Mouse (Mus musculus): ENCODE results near the gene Scarb1. TPM values are rescaled to one million over a fixed set of nuclear protein-coding genes. Genes with fewer than 3 reads are reported as not detected.

The Scarb1 gene
- total RNA-seq, 2 experiments from 2014 or later = 56.2 to 56.7 TPM

DNA sequence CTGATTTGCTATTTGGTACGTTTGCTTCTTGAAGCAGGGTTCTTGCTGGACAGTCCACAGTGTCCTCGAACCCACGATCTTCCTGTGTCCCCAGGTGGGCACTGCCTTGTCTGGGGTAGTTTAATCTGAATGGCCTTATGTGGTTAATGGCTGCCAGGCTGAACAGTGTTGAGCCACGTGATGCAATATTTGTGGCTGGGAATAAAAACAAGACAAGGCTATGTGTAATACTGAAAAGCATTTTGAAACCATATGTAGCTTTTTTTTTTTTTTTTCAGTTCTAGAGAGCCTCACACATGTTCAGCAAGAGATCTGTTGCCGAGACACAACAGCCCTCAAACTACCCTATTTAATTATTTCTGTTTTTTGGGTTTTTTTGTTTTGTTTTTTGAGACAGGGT is 27.3 kb upstream of the Scarb1 start:
- intact Hi-C loops (cut with DNase I) = loop anchor here (5.0 kb wide), 1 partner anchor 96 kb away; no protein-coding TSS in a partner anchor
- DNase-seq = no peak

DNA sequence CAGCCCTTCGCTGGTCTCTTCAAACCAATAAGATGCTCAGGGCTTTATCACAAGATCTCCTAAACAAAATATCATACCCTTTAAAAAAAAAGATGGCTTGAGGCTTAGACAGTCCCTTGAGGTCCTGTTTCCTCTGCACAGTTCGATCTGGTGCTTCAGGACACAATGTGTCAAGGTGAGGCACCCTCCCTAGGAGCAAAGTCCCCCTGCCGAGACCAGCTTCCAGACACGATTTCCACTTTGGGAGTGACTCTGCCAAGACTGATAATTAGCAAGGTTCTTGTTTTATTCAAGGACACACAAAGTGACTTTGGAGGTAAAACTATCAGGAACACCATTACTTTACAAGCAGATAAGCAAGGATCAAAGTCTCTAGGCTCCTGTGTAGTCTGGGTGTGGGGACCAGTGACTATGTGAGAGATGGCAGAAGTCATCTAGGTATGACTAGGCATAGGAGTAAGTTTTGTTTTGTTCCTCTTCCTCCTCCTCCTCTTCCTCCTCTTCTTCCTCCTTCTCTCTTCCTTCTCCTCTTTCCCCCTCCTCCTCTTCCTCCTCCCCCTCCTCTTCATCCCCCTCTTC is 24.0 kb upstream of the Scarb1 start:
- DNase-seq = no peak
- intact Hi-C loops (cut with DNase I) = loop anchor here (5.0 kb wide), 1 partner anchor 93 kb away; no protein-coding TSS in a partner anchor

DNA sequence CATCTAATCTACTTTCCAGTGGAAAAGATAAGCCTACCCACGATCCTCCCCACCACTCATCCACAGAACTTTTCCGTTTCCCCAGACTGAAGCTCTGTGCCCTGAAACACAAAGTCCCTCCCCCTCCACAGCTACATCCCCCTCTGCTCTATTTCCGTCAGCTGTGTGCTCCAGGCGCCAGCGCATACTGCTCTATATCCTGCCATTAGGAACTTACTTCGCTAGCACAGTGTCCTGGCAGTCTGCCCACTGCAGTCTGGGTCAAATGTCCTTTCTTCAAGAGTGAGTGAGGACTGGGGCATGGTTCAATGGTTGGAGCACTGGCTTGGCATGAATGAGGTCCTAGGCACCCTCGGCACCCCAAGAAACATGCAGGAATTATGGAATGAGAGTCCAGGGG is 23.0 kb upstream of the Scarb1 start:
- intact Hi-C loops (cut with DNase I) = no loop called here
- no peak for DNase-seq

- no peak for DNase-seq
- intact Hi-C loops (cut with DNase I) = no loop called here
These were observed 20.2 kb upstream of the Scarb1 start for GRCm38 (mm10) chr5:125360981-125361510.

DNA sequence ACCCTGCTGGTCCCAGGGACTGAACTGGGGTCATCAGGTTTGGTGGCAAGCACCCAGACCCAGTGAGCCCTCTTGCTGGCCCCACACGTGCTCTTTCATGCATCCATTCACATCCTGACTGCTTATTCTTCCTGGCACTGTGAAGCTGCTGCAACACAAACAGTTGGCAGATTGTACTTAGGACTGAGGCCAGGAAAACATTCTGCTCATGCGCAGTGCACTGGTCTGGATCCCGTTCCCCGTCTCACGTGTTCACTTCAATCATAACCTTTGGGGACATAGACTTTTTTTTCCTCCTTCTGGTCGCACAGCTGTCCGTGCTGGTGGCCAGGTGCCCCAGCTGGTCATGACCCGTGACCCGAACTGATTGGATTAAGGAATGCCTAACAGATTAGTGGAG is 19.7 kb upstream of the Scarb1 start:
- intact Hi-C loops (cut with DNase I) = no loop called here
- peak; percentile 64 for DNase-seq

- intact Hi-C loops (cut with DNase I) = no loop called here
- no peak for DNase-seq
These were observed 17.3 kb upstream of the Scarb1 start for GRCm38 (mm10) chr5:125358270-125358608.

GRCm38 (mm10) chr5:125357543-125358269 is 16.8 kb upstream of the Scarb1 start:
- intact Hi-C loops (cut with DNase I) = no loop called here
- DNase-seq = no peak

DNA sequence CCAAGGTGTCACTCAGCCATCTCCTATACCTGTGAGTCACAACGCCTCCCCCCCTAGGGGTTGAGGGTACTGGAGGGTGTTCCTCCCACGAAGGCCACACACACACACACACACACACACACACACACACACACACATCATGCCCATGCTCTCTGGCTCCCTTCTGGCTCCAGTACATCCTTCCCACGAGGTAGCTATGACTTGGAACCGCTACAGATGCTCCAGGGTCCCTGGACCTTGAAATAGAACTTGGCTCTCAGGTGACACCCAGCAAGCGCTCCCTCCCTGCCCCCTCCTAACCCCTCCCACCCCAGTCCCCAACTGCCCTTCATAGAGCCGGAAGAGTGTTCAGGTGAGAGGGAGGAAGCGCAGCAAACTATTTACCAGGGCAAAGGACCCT is 14.8 kb upstream of the Scarb1 start:
- intact Hi-C loops (cut with DNase I) = no loop called here
- no peak for DNase-seq

GRCm38 (mm10) chr5:125354885-125355492 is 14.1 kb upstream of the Scarb1 start:
- intact Hi-C loops (cut with DNase I) = no loop called here
- no peak for DNase-seq

DNA sequence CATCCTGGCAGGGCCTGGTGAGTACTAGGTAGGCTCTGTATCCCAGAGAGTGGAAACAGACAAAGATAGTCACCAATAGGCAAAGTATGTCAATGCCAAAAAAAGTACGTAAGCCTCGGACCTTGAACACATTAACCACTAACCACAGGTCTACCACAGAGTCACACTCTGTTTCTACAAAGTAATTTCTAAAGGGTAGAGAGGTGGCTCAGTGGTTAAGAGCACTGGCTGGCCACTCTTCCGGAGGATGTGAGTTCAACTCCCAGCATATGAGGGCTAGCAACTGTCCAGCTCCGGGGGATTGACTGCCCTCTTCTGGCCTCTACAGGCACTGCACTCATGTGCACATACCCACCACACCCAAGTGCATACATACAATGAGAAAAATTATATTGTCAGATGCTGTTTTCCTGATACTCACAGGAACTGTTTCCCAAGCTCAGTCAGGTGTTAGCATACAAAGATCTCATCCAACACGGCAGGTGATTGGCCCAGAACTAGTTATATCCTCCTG is 11.9 kb upstream of the Scarb1 start:
- intact Hi-C loops (cut with DNase I) = no loop called here
- DNase-seq = no peak

DNA sequence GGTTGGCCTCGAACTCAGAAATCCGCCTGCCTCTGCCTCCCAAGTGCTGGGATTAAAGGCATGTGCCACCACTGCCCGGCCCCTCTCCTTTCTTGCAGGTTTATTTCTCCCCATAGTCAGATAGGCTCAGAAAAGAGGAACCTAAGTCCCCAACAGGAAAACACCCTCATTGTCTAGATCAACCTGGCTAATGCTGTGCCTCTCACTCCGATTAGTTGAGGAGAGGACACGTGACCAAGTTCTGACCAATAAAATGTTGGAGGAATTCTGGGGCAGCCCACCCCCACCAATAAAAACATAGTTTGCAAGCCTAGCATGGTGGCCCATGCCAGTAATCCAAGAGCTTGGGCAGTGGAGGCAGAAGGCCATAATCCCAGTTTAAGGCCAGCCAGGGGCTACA is 11.0 kb upstream of the Scarb1 start:
- DNase-seq = no peak
- intact Hi-C loops (cut with DNase I) = no loop called here

DNA sequence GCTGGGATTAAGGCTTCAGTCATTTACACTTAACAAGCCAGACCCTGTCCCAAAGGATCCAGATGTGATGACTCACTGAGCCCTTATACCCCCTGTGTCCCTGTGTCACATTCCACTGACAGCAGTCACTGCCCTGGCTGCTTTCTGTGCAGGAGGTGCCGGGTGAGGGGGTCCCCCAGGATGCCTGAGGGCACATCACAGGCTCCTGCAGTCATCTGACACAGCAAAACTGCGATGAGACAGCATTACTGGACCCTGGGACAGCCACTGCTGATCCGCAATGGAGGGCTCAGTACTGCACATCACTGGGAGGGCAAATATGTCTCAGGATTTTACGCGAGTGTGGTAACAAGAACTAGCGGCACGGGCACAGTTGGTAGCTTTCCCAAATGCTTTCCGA is 10.2 kb upstream of the Scarb1 start:
- intact Hi-C loops (cut with DNase I) = no loop called here
- no peak for DNase-seq

GRCm38 (mm10) chr5:125349391-125349790 is 8.5 kb upstream of the Scarb1 start:
- DNase-seq = no peak
- intact Hi-C loops (cut with DNase I) = loop anchor here (10.0 kb wide), 1 partner anchor 65 kb away; no protein-coding TSS in a partner anchor

GRCm38 (mm10) chr5:125348487-125348886 is 7.6 kb upstream of the Scarb1 start:
- DNase-seq = peak; percentile 61
- intact Hi-C loops (cut with DNase I) = loop anchor here (10.0 kb wide), 1 partner anchor 64 kb away; no protein-coding TSS in a partner anchor

DNA sequence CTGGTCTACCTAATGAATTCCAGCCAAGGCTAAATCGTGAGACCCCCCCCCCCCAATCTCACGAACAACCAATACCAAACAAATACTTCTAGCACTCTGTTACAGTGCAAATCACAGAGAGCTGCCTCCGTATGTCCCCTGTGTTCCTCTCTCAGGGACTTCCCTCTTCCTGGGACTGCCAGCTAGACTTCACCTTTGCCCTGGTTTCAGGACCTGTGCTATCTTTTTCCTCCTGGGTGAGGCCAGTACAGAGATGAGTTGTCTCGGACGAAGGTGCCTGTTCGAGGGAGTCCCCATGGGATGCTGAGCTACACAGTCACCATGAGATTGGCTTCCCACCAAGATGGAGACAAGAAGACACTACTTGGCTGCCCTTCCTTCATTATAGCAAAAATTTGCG is 7.2 kb upstream of the Scarb1 start:
- intact Hi-C loops (cut with DNase I) = loop anchor here (10.0 kb wide), 1 partner anchor 63 kb away; no protein-coding TSS in a partner anchor
- no peak for DNase-seq

DNA sequence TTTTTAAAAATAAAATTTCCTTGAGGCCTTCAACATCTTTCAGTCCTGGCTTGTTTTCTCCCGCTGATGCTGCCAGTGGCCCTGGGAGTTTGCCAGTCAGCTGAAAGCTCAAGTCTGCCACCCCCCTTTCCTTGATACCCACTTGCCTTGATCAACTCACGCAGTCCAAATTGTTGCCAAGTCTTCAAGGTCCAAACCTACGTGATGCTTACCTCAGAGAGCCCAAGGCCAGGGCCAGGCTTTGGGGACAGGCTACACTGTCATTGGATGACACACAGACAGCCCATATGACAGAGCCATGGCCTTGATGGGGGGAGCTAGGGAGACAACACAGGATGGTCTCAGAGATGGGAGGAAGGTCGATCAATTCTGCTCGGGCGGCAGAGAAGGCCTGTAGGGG is 3.4 kb upstream of the Scarb1 start:
- intact Hi-C loops (cut with DNase I) = loop anchor here (10.0 kb wide), 1 partner anchor 59 kb away; no protein-coding TSS in a partner anchor

DNA sequence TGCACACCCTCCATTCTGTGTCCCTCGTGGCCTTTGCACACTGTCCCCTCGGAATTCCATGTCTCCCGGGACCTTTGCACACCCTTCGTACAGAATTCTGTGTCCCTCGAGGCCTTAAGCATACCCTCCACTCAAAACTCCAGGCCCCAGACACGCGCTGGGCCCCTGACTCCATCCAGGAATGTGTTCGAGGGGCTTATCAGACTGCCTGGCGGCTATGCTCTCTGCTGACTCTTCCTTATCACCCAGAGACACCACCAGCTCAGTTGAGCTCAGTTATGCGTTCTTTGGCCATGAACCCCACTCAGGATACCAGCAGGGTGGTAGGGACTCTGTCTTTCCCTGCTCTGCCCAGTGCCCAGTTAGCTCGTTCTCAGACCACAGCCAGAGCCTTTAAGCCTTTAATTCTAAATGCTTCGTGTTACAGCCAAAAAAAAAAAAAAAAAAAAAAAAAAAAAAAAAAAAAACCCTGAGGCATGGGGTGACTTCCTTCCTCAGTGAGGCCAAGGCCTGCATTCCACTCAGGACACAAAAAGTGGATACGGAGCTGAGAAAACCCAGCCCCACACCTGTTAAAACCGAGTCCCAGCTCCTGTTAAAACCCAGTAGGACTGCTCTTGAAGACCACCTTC is 681 bp upstream of the Scarb1 start:
- intact Hi-C loops (cut with DNase I) = loop anchor here (10.0 kb wide), 1 partner anchor 57 kb away; no protein-coding TSS in a partner anchor
- DNase-seq = no peak

More for the DNA sequence above, 3.4 kb upstream of the Scarb1 start:
- no peak for DNase-seq

DNA sequence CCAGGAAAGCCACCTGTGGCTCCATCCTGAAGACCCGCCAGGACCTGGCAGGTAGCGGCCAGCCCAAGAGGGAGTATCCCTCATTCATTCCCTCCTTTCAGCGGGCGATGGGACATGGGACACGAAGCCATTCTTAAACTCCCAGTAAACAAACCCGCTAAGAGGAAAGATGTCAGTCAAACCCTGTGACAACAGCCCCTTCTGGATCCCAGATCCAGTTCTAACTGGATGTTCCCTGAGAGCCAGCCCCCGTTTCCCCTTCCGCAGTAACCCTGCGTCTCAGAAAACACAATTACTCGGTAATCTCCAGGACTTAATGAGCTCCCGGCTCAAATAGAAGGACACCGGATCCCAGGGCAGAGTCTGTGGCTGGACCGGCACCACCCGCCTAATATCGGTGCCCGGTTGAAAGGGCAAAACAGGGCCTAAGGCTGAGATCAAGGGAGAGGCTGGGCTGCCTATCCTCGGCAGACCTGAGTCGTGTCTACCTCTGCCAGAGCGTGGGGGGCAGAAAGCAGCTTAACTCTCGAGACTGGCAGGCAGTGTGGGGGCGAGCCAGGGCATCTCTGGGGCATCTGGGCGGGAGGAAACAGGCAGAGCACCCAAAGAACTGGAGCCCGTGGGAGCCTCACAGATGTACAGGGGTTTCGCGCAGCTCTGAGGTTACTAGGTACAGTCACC is 903 bp downstream of the Scarb1 start:
- DNase-seq = no peak
- intact Hi-C loops (cut with DNase I) = loop anchor here (10.0 kb wide), 1 partner anchor 55 kb away; no protein-coding TSS in a partner anchor

DNA sequence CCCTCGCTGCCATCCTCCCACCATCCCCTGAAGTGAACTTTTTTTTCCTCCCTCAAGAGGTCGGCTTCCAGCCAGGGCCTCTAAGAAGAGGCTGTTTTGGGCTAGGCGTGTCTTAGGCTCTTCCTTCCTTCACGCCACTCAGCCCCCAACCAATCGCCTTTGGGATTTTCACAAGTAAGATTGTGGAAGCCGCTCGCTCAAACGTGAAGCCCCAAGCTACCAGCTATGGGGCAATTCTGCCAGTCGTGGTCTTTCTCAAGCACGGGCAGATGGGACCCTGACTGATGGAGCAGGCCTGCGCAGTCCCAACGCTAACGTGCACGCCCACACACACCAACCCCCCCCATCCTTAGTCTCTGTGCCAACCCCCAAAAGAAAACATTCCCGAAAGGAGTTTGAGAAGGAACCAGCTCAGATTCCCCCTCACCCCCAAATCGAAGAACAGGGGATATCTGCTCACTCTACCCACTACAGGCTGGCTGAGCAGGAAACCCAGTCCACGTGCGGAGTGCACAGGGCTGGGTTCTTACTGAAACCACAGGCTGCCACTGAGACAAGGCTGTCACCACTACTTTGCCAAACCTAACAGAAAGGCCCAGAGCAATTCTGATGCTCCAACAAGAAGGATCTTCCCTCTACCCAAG is 1.7 kb downstream of the Scarb1 start:
- DNase-seq = peak; percentile 50
- intact Hi-C loops (cut with DNase I) = no loop called here

DNA sequence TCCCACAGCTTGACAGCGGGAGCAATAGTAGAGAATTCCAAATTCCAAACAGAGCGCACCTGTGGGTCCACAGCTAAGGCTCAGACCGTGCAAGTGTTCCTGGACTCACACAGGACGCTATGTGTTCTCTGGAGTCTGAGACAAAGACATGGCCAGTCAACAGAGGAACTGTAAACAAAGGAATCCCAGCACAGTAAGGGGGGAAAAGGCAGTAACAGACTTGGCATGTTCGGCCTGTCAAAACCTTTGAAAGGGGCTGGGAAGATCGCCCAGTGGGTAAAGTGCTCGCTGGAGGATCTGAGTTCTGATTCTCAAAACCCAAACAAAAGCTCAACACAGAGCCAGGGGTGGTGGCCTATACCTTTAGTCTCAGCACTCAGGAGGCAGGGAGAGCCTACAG is 3.4 kb downstream of the Scarb1 start:
- intact Hi-C loops (cut with DNase I) = no loop called here
- DNase-seq = no peak
